Mouse (Mus musculus) neural tube, embryonic 15.5 days (tissue): Measurements from ENCODE around the gene Vmn1r58. TPM values are rescaled to one million over a fixed set of nuclear protein-coding genes. Genes with fewer than 3 reads are reported as not detected.
"Not testable (repeated sequence)": the region's sequence is repeated elsewhere in the genome, so short reads cannot be mapped to it uniquely, and the experiment has no call there.

Experiments used
- ATAC-seq: fragments of 200-750 bp; cut with Nextera tagmentation; 2 replicates; pipeline ENCODE4 v1.8.0; 2017; ENCODE audit warnings: mild to moderate bottlenecking, moderate TSS enrichment, moderate library complexity; ENCODE audit not compliant: low FRiP score
- H3K27ac ChIP-seq: fragments of 300-500 bp; sonication (generic); replicated peaks from 2 replicates; pipeline ENCODE4 v1.5.1; 2015; ENCODE audit warnings: mild to moderate bottlenecking, inconsistent platforms
- H3K27me3 ChIP-seq: fragments of 300-500 bp; sonication (generic); replicated peaks from 2 replicates; pipeline ENCODE4 v1.6.1; 2015; ENCODE audit warnings: inconsistent platforms
- H3K36me3 ChIP-seq: fragments of 300-500 bp; sonication (generic); 2 replicates; pipeline ENCODE4 v1.6.1; 2015; ENCODE audit warnings: inconsistent platforms
- H3K4me1 ChIP-seq: fragments of 300-500 bp; sonication (generic); 2 replicates; pipeline ENCODE4 v1.6.1; 2015; ENCODE audit warnings: inconsistent platforms
- H3K4me2 ChIP-seq: fragments of 300-500 bp; sonication (generic); 2 replicates; pipeline ENCODE4 v1.6.1; 2015; ENCODE audit warnings: inconsistent platforms, mild to moderate bottlenecking, moderate library complexity
- H3K4me3 ChIP-seq: fragments of 300-500 bp; sonication (generic); replicated peaks from 2 replicates; pipeline ENCODE4 v1.5.1; 2015; ENCODE audit warnings: mild to moderate bottlenecking, inconsistent platforms
- H3K9ac ChIP-seq: fragments of 300-500 bp; sonication (generic); replicated peaks from 2 replicates; pipeline ENCODE4 v1.6.1; 2015; ENCODE audit warnings: mild to moderate bottlenecking, inconsistent platforms
- H3K9me3 ChIP-seq: fragments of 300-500 bp; sonication (generic); replicated peaks from 2 replicates; pipeline ENCODE4 v1.6.1; 2016; ENCODE audit warnings: inconsistent platforms
- WGBS: fragments of 180-500 bp; shearing (Covaris S2); methylation state at CpG from one replicate; pipeline ENCODE4 v1.1.7; 2015; ENCODE audit warnings: mixed read lengths; 5-methylcytosine and 5-hydroxymethylcytosine counted together
- polyA plus RNA-seq: library from polyadenylated mRNA; unstranded; fragments of >200 nt; fragmentation: Nextera tagmentation; extraction: Ambion mirVana; gene quantifications from 2 replicates; pipeline ENCODE4 v1.2.1, GENCODE M21; 2015

The Vmn1r58 gene
- polyA plus RNA-seq, result not detected in 2 replicates

DNA sequence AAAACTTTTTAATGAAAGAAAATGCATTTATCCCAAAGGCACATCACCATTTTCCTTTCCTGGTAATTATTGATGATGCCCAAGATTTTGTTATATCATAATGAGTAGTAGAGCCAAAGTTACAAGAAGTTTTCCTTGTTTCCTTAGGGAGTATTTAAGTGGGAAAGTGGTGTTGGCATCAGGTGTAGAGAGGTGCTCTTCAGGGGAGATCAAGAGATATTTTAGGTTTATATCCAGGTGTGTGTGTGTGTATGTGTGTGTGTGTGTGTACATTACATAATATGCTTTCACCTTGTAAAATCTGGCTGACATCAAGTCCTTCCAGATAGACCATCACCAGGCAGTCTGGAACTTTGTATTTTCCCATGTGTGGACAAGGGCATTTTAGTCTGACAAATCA lies at the start of gene Vmn1r58:
Gene Vmn1r58, minus strand, starts transcription at position 101 of the 400 bp plus-strand sequence.
- not testable (repeated sequence) for H3K9ac ChIP-seq, H3K27me3 ChIP-seq, H3K4me2 ChIP-seq, H3K9me3 ChIP-seq, ATAC-seq, H3K27ac ChIP-seq, H3K4me1 ChIP-seq, H3K36me3 ChIP-seq, H3K4me3 ChIP-seq

DNA sequence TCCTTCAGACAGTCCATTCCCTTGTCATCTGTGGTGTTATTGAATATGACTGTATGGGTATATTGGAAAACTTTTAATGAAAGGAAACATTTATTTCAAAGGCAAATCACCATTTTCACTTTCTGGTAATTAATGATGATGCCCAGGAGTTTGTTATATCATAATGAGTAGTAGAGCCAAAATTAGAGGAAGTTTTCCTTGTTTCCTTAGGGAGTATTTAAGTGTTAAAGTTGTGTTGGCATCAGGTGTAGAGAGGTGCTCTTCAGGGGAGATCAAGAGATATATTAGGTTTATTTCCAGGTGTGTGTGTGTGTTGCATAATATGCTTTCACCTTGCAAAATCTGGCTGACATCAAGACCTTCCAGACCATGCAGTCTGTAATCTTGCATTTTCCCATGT lies 43.5 kb upstream of the Vmn1r58 start, which contains the start of gene Vmn1r59:
Gene Vmn1r59, minus strand, starts transcription at position 101 of the 400 bp plus-strand sequence.
- H3K9me3 ChIP-seq, result peaks cover 25% of the 10 kb centered on the region
- no peak within 1 kb of the TSS for H3K9ac ChIP-seq
- ATAC-seq, result no peak
- no peaks in the 10 kb centered on the region for H3K27me3 ChIP-seq
- no peaks in the 10 kb centered on the region for H3K36me3 ChIP-seq
- H3K27ac ChIP-seq, result no peak within 1 kb of the TSS
- H3K4me3 ChIP-seq, result no peak within 1 kb of the TSS
- no peak within 1 kb of the TSS for H3K4me2 ChIP-seq
- H3K4me1 ChIP-seq, result no peaks in the 10 kb centered on the region

DNA sequence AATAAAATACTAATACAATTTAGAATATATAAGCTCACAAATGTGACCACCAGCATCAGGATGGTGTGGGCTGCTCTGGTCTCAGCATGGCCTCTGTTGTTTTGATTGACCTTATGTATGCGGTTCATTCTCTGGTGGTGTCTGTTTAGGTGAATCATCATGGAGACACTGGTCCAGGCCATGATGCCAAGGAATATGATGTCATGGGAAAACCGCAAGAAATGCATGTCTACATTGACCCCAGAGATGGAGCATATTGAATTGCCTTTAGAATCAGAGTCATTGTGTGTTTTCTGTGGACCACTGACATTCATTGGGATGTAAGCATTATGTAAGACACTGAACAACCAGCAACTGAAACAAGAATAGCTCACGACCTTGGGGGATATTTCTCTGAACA lies 40.8 kb upstream of the Vmn1r58 start:
- H3K4me3 ChIP-seq, H3K9ac ChIP-seq, H3K27ac ChIP-seq, H3K27me3 ChIP-seq, ATAC-seq, H3K4me2 ChIP-seq, H3K36me3 ChIP-seq, H3K4me1 ChIP-seq: not testable (repeated sequence)
- WGBS, result 78% methylated on average over 3 of the region's 3 CpGs
- peaks cover 23% of the 10 kb centered on the region for H3K9me3 ChIP-seq

DNA sequence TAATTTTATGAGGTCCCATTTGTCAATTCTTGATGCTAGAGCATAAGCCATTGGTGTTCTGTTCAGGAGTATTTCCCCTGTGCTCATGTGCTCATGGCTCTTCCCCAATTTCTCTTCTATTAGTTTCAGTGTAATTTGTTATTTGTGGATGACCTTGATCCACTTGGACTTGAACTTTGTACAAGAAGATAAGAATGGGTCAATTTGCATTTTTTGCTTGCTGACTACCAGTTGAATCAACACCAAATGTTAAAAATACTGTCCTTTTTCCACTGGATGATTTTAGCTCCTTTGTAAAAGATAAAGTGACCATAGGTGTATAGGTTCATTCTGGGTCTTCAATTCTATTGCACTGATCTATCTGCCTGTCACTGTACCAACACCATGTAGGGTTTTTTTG lies 35.4 kb upstream of the Vmn1r58 start:
- Histone ChIP-seq H3K36me3 (no peaks in the 10 kb centered on the region), H3K9me3 (peaks cover 12% of the 10 kb centered on the region; the same call in 1 of the 2 replicates), H3K27ac (no peak overlapping the region), H3K4me2 (no peak overlapping the region), H3K9ac (no peak overlapping the region), H3K4me1 (no peaks in the 10 kb centered on the region), H3K4me3 (no peak overlapping the region), H3K27me3 (no peaks in the 10 kb centered on the region)
- no peak for ATAC-seq

DNA sequence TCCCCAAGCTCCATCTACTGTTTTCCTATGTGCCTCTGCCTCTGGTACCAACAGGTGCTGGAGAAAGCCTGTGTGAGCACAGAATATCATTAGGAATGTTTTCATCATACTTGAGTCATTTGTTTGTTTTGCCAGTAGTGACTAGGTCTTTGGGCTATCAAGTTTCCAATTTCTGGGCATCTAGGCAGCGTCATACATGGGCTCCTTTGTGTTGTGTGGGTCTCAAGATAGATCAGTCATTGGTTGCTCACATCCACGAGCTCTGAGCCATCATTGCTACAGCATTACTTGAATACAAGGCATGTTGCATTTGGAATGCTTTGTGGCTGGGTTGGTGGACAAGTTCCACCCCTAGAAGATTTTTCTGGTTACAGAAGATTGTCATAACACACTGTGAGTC lies 7.0 kb downstream of the Vmn1r58 start:
- ATAC-seq, result no peak
- Histone ChIP-seq H3K4me2 (no peak overlapping the region), H3K4me3 (no peak overlapping the region), H3K9me3 (peaks cover 12% of the 10 kb centered on the region; the same call in 1 of the 2 replicates), H3K36me3 (no peaks in the 10 kb centered on the region), H3K4me1 (no peaks in the 10 kb centered on the region), H3K27me3 (no peaks in the 10 kb centered on the region), H3K27ac (no peak overlapping the region), H3K9ac (no peak overlapping the region)
- 58% methylated on average over 2 of the region's 2 CpGs for WGBS

DNA sequence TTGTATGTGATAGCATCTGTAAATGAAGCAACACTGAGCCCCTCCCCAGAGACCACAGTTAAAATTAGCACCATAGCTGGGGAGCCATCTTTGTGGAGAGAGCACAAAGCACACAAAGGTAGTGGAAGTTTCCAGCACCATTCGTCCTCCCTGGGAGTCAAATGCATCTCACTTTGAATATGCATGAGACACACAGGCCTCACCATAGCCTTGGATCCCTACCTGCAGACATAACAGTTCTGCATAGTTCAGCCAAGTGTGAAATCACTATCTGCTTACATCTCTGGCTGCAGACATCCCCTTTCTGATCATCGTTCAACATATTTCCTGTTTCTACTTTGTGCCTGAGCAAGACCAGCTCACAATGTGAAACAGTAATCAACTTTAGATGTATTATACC lies 46.5 kb downstream of the Vmn1r58 start:
- no peaks in the 10 kb centered on the region for H3K4me1 ChIP-seq
- ATAC-seq, result no peak
- no peaks in the 10 kb centered on the region for H3K27me3 ChIP-seq
- H3K4me2 ChIP-seq, result no peak overlapping the region
- H3K27ac ChIP-seq, result no peak overlapping the region
- no peak overlapping the region for H3K4me3 ChIP-seq
- H3K9ac ChIP-seq, result no peak overlapping the region
- WGBS, result 86% methylated on average over 2 of the region's 2 CpGs
- H3K9me3 ChIP-seq, result peaks cover 30% of the 10 kb centered on the region
- H3K36me3 ChIP-seq, result no peaks in the 10 kb centered on the region

DNA sequence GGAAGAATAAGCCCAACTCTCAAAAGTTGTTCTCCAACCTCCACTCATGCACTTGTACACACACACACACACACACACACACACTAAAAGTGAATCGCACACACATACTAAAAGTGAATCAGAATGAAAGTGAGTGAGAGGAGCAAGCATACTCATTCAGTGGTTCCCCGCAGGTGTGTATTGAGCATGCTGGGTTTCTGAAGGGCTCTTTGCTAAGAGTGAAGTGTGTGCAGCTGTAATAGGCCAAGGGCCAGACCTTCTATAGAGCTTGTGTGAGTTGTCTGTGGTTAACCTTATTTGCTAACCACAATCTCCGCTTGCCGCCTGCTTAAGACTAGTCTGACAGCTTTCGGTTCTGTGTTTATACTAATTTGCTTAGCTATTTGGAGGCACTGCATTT lies 49.6 kb downstream of the Vmn1r58 start:
- H3K27me3 ChIP-seq, result no peaks in the 10 kb centered on the region
- H3K4me2 ChIP-seq, result no peak overlapping the region
- no peak overlapping the region for H3K27ac ChIP-seq
- no peaks in the 10 kb centered on the region for H3K36me3 ChIP-seq
- H3K4me3 ChIP-seq, result no peak overlapping the region
- no peak for ATAC-seq
- H3K9me3 ChIP-seq, result peaks cover 42% of the 10 kb centered on the region
- no peak overlapping the region for H3K9ac ChIP-seq
- H3K4me1 ChIP-seq, result no peaks in the 10 kb centered on the region
- WGBS, result 93% methylated on average over 5 of the region's 5 CpGs

Other genes with a start within 250 kb of the Vmn1r58 start
- not detected in 2 replicates for gene Vmn1r56, start 216.6 kb downstream of the Vmn1r58 start, polyA plus RNA-seq
- gene Vmn1r57, start 194.9 kb downstream of the Vmn1r58 start, polyA plus RNA-seq, result not detected in 2 replicates
- not detected in 2 replicates for gene Gm5065, start 62.9 kb downstream of the Vmn1r58 start, polyA plus RNA-seq
- gene Nlrp2, start 62.4 kb downstream of the Vmn1r58 start, polyA plus RNA-seq, result not detected in 2 replicates
- gene Vmn1r59, start 43.4 kb upstream of the Vmn1r58 start, polyA plus RNA-seq, result not detected in 2 replicates
- gene Vmn2r28, start 80.6 kb upstream of the Vmn1r58 start, polyA plus RNA-seq, result not detected in 2 replicates
- gene Vmn1r60, start 133.9 kb upstream of the Vmn1r58 start, polyA plus RNA-seq, result not detected in 2 replicates
- not detected in 2 replicates for gene Vmn1r61, start 199.9 kb upstream of the Vmn1r58 start, polyA plus RNA-seq